Mouse (Mus musculus): ENCODE data around the gene Nup210l.

DNA sequence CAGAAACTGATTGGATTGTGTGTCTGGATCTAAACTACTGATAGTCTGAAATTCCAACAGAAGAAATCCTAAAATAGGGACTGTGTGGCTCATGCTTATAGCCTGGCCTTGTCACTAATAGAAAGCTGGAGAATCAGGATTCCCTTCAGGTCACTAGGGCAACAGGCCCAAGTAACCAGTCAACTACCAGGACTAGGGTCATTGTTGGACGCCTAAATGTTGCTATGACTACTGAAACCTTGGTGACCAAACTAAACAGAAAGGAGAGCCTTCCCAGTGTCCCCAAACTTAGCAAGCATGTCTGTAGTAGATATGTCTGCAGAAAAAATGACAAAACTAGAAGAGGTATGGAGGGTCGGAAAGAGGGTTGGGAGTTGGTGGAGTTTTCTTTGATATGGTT is 41.4 kb upstream of the Nup210l start:
- no peak for TF ChIP-seq CTCF (IDR thresholded peaks at IDR 0.05; ENCODE audit: extremely low read depth, insufficient read depth, low read length)
- no peak for TF ChIP-seq POLR2A (IDR thresholded peaks at IDR 0.05; ENCODE audit: extremely low read depth, insufficient read depth, low read length)

All from cortical plate, adult 2 months (tissue).